Mouse (Mus musculus) hindbrain, embryonic 11.5 days (tissue): ENCODE measurements around the gene Rimbp2. TPM values are rescaled to one million over a fixed set of nuclear protein-coding genes. Genes with fewer than 3 reads are reported as not detected.

Source experiments
- ATAC-seq: fragments of 200-750 bp; cut with Nextera tagmentation; 2 replicates; pipeline ENCODE4 v1.8.0; 2017; ENCODE audit warnings: mild to moderate bottlenecking, moderate TSS enrichment, moderate library complexity; ENCODE audit not compliant: low FRiP score
- DNase-seq: peaks from one replicate; pipeline ENCODE4 v3.0.0-alpha.2; 2015; ENCODE audit warnings: low spot score
- H3K27ac ChIP-seq: fragments of 300-500 bp; sonication (generic); 2 replicates; pipeline ENCODE4 v1.5.1; 2014; ENCODE audit warnings: mild to moderate bottlenecking, low read depth, low read length
- H3K27me3 ChIP-seq: fragments of 300-500 bp; sonication (generic); 2 replicates; pipeline ENCODE4 v1.6.1; 2014; ENCODE audit warnings: mild to moderate bottlenecking, low read length, moderate library complexity, mixed read lengths; ENCODE audit not compliant: control insufficient read depth, insufficient read depth
- H3K36me3 ChIP-seq: fragments of 300-500 bp; sonication (generic); 2 replicates; pipeline ENCODE4 v1.6.1; 2014; ENCODE audit warnings: mild to moderate bottlenecking, low read length, moderate library complexity, mixed read lengths; ENCODE audit not compliant: control insufficient read depth, insufficient read depth
- H3K4me1 ChIP-seq: fragments of 300-500 bp; sonication (generic); replicated peaks from 2 replicates; pipeline ENCODE4 v1.6.1; 2014; ENCODE audit warnings: low read length, mixed read lengths; ENCODE audit not compliant: control insufficient read depth, insufficient read depth
- H3K4me2 ChIP-seq: fragments of 300-500 bp; sonication (generic); replicated peaks from 2 replicates; pipeline ENCODE4 v1.6.1; 2014; ENCODE audit warnings: mild to moderate bottlenecking, low read depth, low read length
- H3K4me3 ChIP-seq: fragments of 300-500 bp; sonication (generic); 2 replicates; pipeline ENCODE4 v1.5.1; 2014; ENCODE audit warnings: low read depth, low read length
- H3K9ac ChIP-seq: fragments of 300-500 bp; sonication (generic); 2 replicates; pipeline ENCODE4 v1.6.1; 2014; ENCODE audit warnings: low read depth, low read length
- H3K9me3 ChIP-seq: fragments of 300-500 bp; sonication (generic); 2 replicates; pipeline ENCODE4 v1.6.1; 2016; ENCODE audit warnings: low read length; ENCODE audit not compliant: control insufficient read depth
- WGBS: fragments of 180-500 bp; shearing (Covaris S2); extraction: QIAGEN DNeasy Blood & Tissue Kit; methylation state at CpG from one replicate; pipeline ENCODE4 v1.1.7; 2014; 5-methylcytosine and 5-hydroxymethylcytosine counted together
- polyA plus RNA-seq: library from polyadenylated mRNA; unstranded; fragments of >200 nt; fragmentation: Nextera tagmentation; extraction: Ambion mirVana; gene quantifications from 2 replicates; pipeline ENCODE4 v1.2.1, GENCODE M21; 2014

Rimbp2 gene
- polyA plus RNA-seq, 1 experiment from 2014 or later: 1.4 TPM

DNA sequence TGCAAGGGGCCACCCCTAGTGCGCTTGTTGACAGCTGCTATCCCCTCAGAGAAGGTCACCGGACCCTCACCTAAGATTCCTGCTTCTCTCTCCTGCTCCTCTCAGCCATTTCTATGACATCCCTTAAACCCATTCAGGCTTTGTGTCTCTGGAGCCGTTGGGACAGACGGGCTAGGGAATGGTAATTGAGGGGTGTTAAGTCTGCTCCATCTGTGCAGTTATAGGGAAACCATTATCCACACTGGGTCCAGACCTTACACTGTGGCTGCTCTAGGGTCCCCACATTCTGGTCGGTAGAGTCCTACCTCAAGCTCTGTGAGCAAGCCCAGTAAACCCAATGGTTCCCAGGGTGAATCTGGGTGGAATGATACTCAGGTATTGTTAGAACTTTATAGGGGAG is 244.4 kb downstream of the Rimbp2 start:
- no peak overlapping the region for H3K27ac ChIP-seq
- no peaks in the 10 kb centered on the region for H3K27me3 ChIP-seq
- 87% methylated on average over 5 of the region's 5 CpGs for WGBS
- no peaks in the 10 kb centered on the region for H3K36me3 ChIP-seq
- DNase-seq (no peak), ATAC-seq (no peak)
- H3K4me1 ChIP-seq: no peaks in the 10 kb centered on the region
- H3K9me3 ChIP-seq: no peaks in the 10 kb centered on the region
- H3K4me3 ChIP-seq: no peak overlapping the region
- no peak overlapping the region for H3K4me2 ChIP-seq
- H3K9ac ChIP-seq: no peak overlapping the region

Other genes with a start within 250 kb of the Rimbp2 start
- gene Stx2, start 55.1 kb upstream of the Rimbp2 start, polyA plus RNA-seq: 25.1 and 31.0 TPM in 2 replicates
- 799 and 828 TPM in 2 replicates for gene Ran, start 66.6 kb upstream of the Rimbp2 start, polyA plus RNA-seq
- gene Adgrd1, start 143.3 kb upstream of the Rimbp2 start, polyA plus RNA-seq: 0.05 and 0.20 TPM in 2 replicates